Mouse (Mus musculus): Measurements from ENCODE around the gene Surf1. TPM values are rescaled to one million over a fixed set of nuclear protein-coding genes. Genes with fewer than 3 reads are reported as not detected.

Surf1 gene
- polyA plus RNA-seq, 1 experiment from 2014 or later = 47.8 TPM

GRCm38 (mm10) chr2:26933304-26934055, 17.1 kb upstream of the Surf1 start, which contains the start of the genes Surf4 and Stkld1:
Gene Surf4, minus strand, starts transcription at chr2:26933928.
Gene Stkld1, plus strand, starts transcription at chr2:26934047.
- Histone ChIP-seq H3K9me3 (ENCODE audit: control insufficient read depth, low read length) (no peaks in the 10 kb centered on the region), H3K4me2 (ENCODE audit: low read depth, severe bottlenecking) (peak within 1 kb of the TSS; percentile 70), H3K4me3 (ENCODE audit: low read depth, low read length) (peak within 1 kb of the TSS; percentile 99), H3K4me1 (ENCODE audit: control insufficient read depth, insufficient read depth, low read length) (peaks cover 7% of the 10 kb centered on the region; the same call in 1 of the 2 replicates), H3K27me3 (ENCODE audit: control insufficient read depth, insufficient read depth, low read length) (no peaks in the 10 kb centered on the region), H3K36me3 (ENCODE audit: control insufficient read depth, insufficient read depth, low read length) (peaks cover 14% of the 10 kb centered on the region), H3K27ac (replicated peaks; ENCODE audit: low read depth, low read length) (peak within 1 kb of the TSS; percentile 79), H3K9ac (ENCODE audit: low read length) (peak within 1 kb of the TSS; percentile 99)
- peak; percentile 94 for ATAC-seq (ENCODE audit: insufficient number of reproducible peaks, low FRiP score, low TSS enrichment, low read depth)
- 1% methylated on average over 44 of the region's 70 CpGs for WGBS
- peak; percentile 95 for DNase-seq (ENCODE audit: low spot score)

GRCm38 (mm10) chr2:26932473-26933303, 16.4 kb upstream of the Surf1 start:
- Histone ChIP-seq H3K27me3 (ENCODE audit: control insufficient read depth, insufficient read depth, low read length) (no peaks in the 10 kb centered on the region), H3K4me3 (ENCODE audit: low read depth, low read length) (peak overlapping the region; percentile 99), H3K9me3 (ENCODE audit: control insufficient read depth, low read length) (no peaks in the 10 kb centered on the region), H3K4me2 (ENCODE audit: low read depth, severe bottlenecking) (peak overlapping the region; percentile 70), H3K4me1 (ENCODE audit: control insufficient read depth, insufficient read depth, low read length) (peaks cover 7% of the 10 kb centered on the region; the same call in 1 of the 2 replicates), H3K27ac (replicated peaks; ENCODE audit: low read depth, low read length) (peak overlapping the region; percentile 79), H3K9ac (ENCODE audit: low read length) (peak overlapping the region; percentile 99), H3K36me3 (ENCODE audit: control insufficient read depth, insufficient read depth, low read length) (peaks cover 14% of the 10 kb centered on the region)
- 2% methylated on average over 42 of the region's 49 CpGs for WGBS
- ATAC-seq (ENCODE audit: insufficient number of reproducible peaks, low FRiP score, low TSS enrichment, low read depth) (no peak; the same call in none of the 2 replicates), DNase-seq (ENCODE audit: low spot score) (peak; percentile 54)

GRCm38 (mm10) chr2:26930390-26930789, 14.1 kb upstream of the Surf1 start:
- no peak for ATAC-seq (ENCODE audit: insufficient number of reproducible peaks, low FRiP score, low TSS enrichment, low read depth)
- Histone ChIP-seq H3K4me2 (ENCODE audit: low read depth, severe bottlenecking) (no peak overlapping the region), H3K9me3 (ENCODE audit: control insufficient read depth, low read length) (no peaks in the 10 kb centered on the region), H3K27ac (replicated peaks; ENCODE audit: low read depth, low read length) (no peak overlapping the region), H3K27me3 (ENCODE audit: control insufficient read depth, insufficient read depth, low read length) (no peaks in the 10 kb centered on the region), H3K4me3 (ENCODE audit: low read depth, low read length) (no peak overlapping the region), H3K36me3 (ENCODE audit: control insufficient read depth, insufficient read depth, low read length) (peaks cover 25% of the 10 kb centered on the region), H3K9ac (ENCODE audit: low read length) (no peak overlapping the region), H3K4me1 (ENCODE audit: control insufficient read depth, insufficient read depth, low read length) (peaks cover 7% of the 10 kb centered on the region; the same call in 1 of the 2 replicates)
- WGBS = 58% methylated on average over 1 of the region's 1 CpGs
- peak; percentile 63 for DNase-seq (ENCODE audit: low spot score)

- no peak overlapping the region for H3K4me3 ChIP-seq (ENCODE audit: low read depth, low read length)
- 86% methylated on average over 6 of the region's 6 CpGs for WGBS
- no peak for ATAC-seq (ENCODE audit: insufficient number of reproducible peaks, low FRiP score, low TSS enrichment, low read depth)
- no peak for DNase-seq (ENCODE audit: low spot score)
- no peak overlapping the region for H3K9ac ChIP-seq (ENCODE audit: low read length)
- H3K27ac ChIP-seq (replicated peaks; ENCODE audit: low read depth, low read length) = no peak overlapping the region
- no peak overlapping the region for H3K4me2 ChIP-seq (ENCODE audit: low read depth, severe bottlenecking)
- no peaks in the 10 kb centered on the region for H3K9me3 ChIP-seq (ENCODE audit: control insufficient read depth, low read length)
- H3K36me3 ChIP-seq (ENCODE audit: control insufficient read depth, insufficient read depth, low read length) = peaks cover 36% of the 10 kb centered on the region
- peaks cover 7% of the 10 kb centered on the region; the same call in 1 of the 2 replicates for H3K4me1 ChIP-seq (ENCODE audit: control insufficient read depth, insufficient read depth, low read length)
- no peaks in the 10 kb centered on the region for H3K27me3 ChIP-seq (ENCODE audit: control insufficient read depth, insufficient read depth, low read length)
These were observed 11.6 kb upstream of the Surf1 start for GRCm38 (mm10) chr2:26927745-26928476.

- Histone ChIP-seq H3K4me1 (ENCODE audit: control insufficient read depth, insufficient read depth, low read length) (peaks cover 8% of the 10 kb centered on the region), H3K9ac (ENCODE audit: low read length) (no peak overlapping the region), H3K4me2 (ENCODE audit: low read depth, severe bottlenecking) (no peak overlapping the region), H3K36me3 (ENCODE audit: control insufficient read depth, insufficient read depth, low read length) (peaks cover 53% of the 10 kb centered on the region), H3K9me3 (ENCODE audit: control insufficient read depth, low read length) (no peaks in the 10 kb centered on the region), H3K27me3 (ENCODE audit: control insufficient read depth, insufficient read depth, low read length) (no peaks in the 10 kb centered on the region), H3K27ac (replicated peaks; ENCODE audit: low read depth, low read length) (no peak overlapping the region), H3K4me3 (ENCODE audit: low read depth, low read length) (no peak overlapping the region)
- no peak for DNase-seq (ENCODE audit: low spot score)
- WGBS = 81% methylated on average over 9 of the region's 9 CpGs
- ATAC-seq (ENCODE audit: insufficient number of reproducible peaks, low FRiP score, low TSS enrichment, low read depth) = no peak
These were observed 5.5 kb upstream of the Surf1 start for GRCm38 (mm10) chr2:26921784-26922183.

- Histone ChIP-seq H3K9me3 (ENCODE audit: control insufficient read depth, low read length) (no peaks in the 10 kb centered on the region), H3K27me3 (ENCODE audit: control insufficient read depth, insufficient read depth, low read length) (no peaks in the 10 kb centered on the region), H3K9ac (ENCODE audit: low read length) (no peak overlapping the region), H3K4me1 (ENCODE audit: control insufficient read depth, insufficient read depth, low read length) (peaks cover 12% of the 10 kb centered on the region), H3K27ac (replicated peaks; ENCODE audit: low read depth, low read length) (no peak overlapping the region), H3K36me3 (ENCODE audit: control insufficient read depth, insufficient read depth, low read length) (peaks cover 47% of the 10 kb centered on the region), H3K4me2 (ENCODE audit: low read depth, severe bottlenecking) (no peak overlapping the region), H3K4me3 (ENCODE audit: low read depth, low read length) (no peak overlapping the region)
- DNase-seq (ENCODE audit: low spot score) (no peak), ATAC-seq (ENCODE audit: insufficient number of reproducible peaks, low FRiP score, low TSS enrichment, low read depth) (no peak)
- 92% methylated on average over 6 of the region's 6 CpGs for WGBS
These were observed 4.0 kb upstream of the Surf1 start for GRCm38 (mm10) chr2:26920190-26920855.

- WGBS = 91% methylated on average over 3 of the region's 3 CpGs
- peaks cover 44% of the 10 kb centered on the region for H3K36me3 ChIP-seq (ENCODE audit: control insufficient read depth, insufficient read depth, low read length)
These were observed 3.4 kb upstream of the Surf1 start for GRCm38 (mm10) chr2:26919684-26920083.

More at GRCm38 (mm10) chr2:26919684-26920083, 3.4 kb upstream of the Surf1 start:
- Histone ChIP-seq H3K4me2 (ENCODE audit: low read depth, severe bottlenecking) (no peak overlapping the region), H3K4me3 (ENCODE audit: low read depth, low read length) (no peak overlapping the region), H3K4me1 (ENCODE audit: control insufficient read depth, insufficient read depth, low read length) (peaks cover 13% of the 10 kb centered on the region), H3K9ac (ENCODE audit: low read length) (no peak overlapping the region), H3K9me3 (ENCODE audit: control insufficient read depth, low read length) (no peaks in the 10 kb centered on the region), H3K27ac (replicated peaks; ENCODE audit: low read depth, low read length) (no peak overlapping the region), H3K27me3 (ENCODE audit: control insufficient read depth, insufficient read depth, low read length) (no peaks in the 10 kb centered on the region)
- no peak for ATAC-seq (ENCODE audit: insufficient number of reproducible peaks, low FRiP score, low TSS enrichment, low read depth)
- DNase-seq (ENCODE audit: low spot score) = no peak
